Comparison of ENCODE assay signal across 22 mouse cellular contexts in the genomic region with DNA sequence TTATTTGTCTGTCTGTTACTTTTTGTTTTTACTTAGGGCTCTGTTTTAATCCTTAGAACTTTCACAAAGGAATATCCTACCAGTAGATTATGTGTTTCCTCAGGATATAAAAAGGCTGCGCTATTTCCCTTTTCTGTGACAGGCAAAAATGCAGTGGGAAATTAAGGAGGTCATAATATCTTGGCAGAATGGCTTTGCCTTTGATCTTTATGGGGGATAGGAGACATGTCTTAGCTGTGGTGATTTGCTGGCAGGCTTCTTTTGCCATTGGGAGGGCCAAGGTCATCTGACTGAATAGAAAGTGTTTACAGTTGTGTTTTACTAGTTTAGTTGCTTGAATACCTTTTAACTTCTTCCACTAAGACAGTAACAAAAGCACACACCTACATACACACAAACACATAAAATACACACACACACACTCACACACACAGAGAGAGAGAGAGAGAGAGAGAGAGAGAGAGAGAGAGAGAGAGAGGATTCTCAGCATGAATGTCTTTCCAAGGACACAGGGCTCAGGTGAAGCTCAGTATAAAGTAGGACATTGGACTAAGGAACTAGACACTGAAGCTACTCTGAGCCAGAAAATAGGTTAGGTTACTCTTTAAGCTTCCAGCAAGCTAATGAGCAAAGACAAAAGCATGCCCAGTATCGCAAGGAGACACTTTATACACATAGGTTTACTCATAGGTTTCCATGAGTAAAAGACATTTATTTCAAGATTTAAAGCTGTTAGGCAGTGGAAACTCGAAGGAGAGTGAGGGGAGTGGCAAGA. TPM values are rescaled to one million over a fixed set of nuclear protein-coding genes. Genes with fewer than 3 reads are reported as not detected.
DNase-seq lines count a peak whose midpoint lies in the region; ATAC-seq lines count a peak whose summit lies in the region.
"Had no signal": no experiment of that assay in that cellular context is flagged by ENCODE, and none has a peak within 500 bp of the region (broad histone marks: within the 10 kb centered on the region; RNA-seq: fewer than 3 reads in every experiment).

No protein-coding gene starts in this region.

- H3K9me3 ChIP-seq in midbrain, embryonic 11.5 days (ENCODE audit: control insufficient read depth, low read length): no peaks in the 10 kb centered on the region
- H3K9me3 ChIP-seq in midbrain, embryonic 10.5 days (replicated peaks): no peaks in the 10 kb centered on the region
- no peaks in the 10 kb centered on the region for H3K9me3 ChIP-seq in midbrain, embryonic 13.5 days
- H3K9me3 ChIP-seq: embryonic facial prominence, embryonic 10.5 days; midbrain, embryonic 12.5 days had no signal

- H3K27ac ChIP-seq in midbrain, embryonic 11.5 days (ENCODE audit: low read depth, low read length): no peak overlapping the region
- H3K27ac ChIP-seq in midbrain, embryonic 10.5 days (replicated peaks): no peak overlapping the region
- no peak overlapping the region for H3K27ac ChIP-seq in midbrain, embryonic 13.5 days
- H3K27ac ChIP-seq: embryonic facial prominence, embryonic 10.5 days; midbrain, embryonic 12.5 days; stomach, postnatal 0 days had no signal

- DNase-seq in adrenal gland, adult 8-10 months: peak; percentile 65
- DNase-seq in adrenal gland, postnatal 25 days: no peak
- DNase-seq in midbrain, embryonic 11.5 days (ENCODE audit: low spot score, missing footprints): peak; percentile 60
- no peak for DNase-seq in midbrain, embryonic 10.5 days (ENCODE audit: low spot score)
- peak; percentile 62 for DNase-seq in kidney, postnatal 10 days
- no peak for DNase-seq in spleen, postnatal 10 days (ENCODE audit: low spot score in 2 of 2)
- no peak for DNase-seq in embryo, embryonic 10 days (ENCODE audit: low spot score)
- DNase-seq: cerebellum, adult 9-10 months; gastrocnemius, postnatal 25 days; lung, postnatal 10 days; thymus, postnatal 14 days had no signal

- H3K4me3 ChIP-seq in midbrain, embryonic 11.5 days (ENCODE audit: low read depth, low read length): no peak overlapping the region
- H3K4me3 ChIP-seq in midbrain, embryonic 10.5 days: no peak overlapping the region
- no peak overlapping the region for H3K4me3 ChIP-seq in midbrain, embryonic 13.5 days (replicated peaks)
- H3K4me3 ChIP-seq: embryonic facial prominence, embryonic 10.5 days; erythroblast, embryonic 14.5 days; midbrain, embryonic 12.5 days; myocyte had no signal

- ATAC-seq in midbrain, embryonic 11.5 days (ENCODE audit: low FRiP score): no peak
- ATAC-seq in midbrain, embryonic 13.5 days: no peak
- ATAC-seq: activated CD4-positive, CD25-positive, alpha-beta regulatory T cell, adult 4 months; forebrain, embryonic 16.5 days; inflammation-experienced regulatory T-cells, adult 6 months had no signal

- 72% methylated on average over 3 of the region's 3 CpGs for WGBS in midbrain, embryonic 11.5 days
- 72% methylated on average over 3 of the region's 3 CpGs for WGBS in midbrain, embryonic 10.5 days
- WGBS in midbrain, embryonic 13.5 days: 71% methylated on average over 3 of the region's 3 CpGs

- no peaks in the 10 kb centered on the region for H3K4me1 ChIP-seq in midbrain, embryonic 11.5 days (ENCODE audit: control insufficient read depth, insufficient read depth, low read length)
- no peaks in the 10 kb centered on the region for H3K4me1 ChIP-seq in midbrain, embryonic 10.5 days
- H3K4me1 ChIP-seq in midbrain, embryonic 13.5 days (replicated peaks): no peaks in the 10 kb centered on the region
- H3K4me1 ChIP-seq: embryonic facial prominence, embryonic 10.5 days; midbrain, embryonic 12.5 days had no signal

- no peak overlapping the region for H3K4me2 ChIP-seq in midbrain, embryonic 11.5 days
- no peak overlapping the region for H3K4me2 ChIP-seq in midbrain, embryonic 13.5 days (replicated peaks)
- H3K4me2 ChIP-seq: heart, embryonic 11.5 days; liver, embryonic 11.5 days; midbrain, embryonic 12.5 days had no signal

- H3K36me3 ChIP-seq in midbrain, embryonic 11.5 days (ENCODE audit: control insufficient read depth, insufficient read depth, low read length): no peaks in the 10 kb centered on the region
- no peaks in the 10 kb centered on the region for H3K36me3 ChIP-seq in midbrain, embryonic 10.5 days
- no peaks in the 10 kb centered on the region for H3K36me3 ChIP-seq in midbrain, embryonic 13.5 days
- H3K36me3 ChIP-seq: embryonic facial prominence, embryonic 10.5 days; midbrain, embryonic 12.5 days had no signal

- no peak overlapping the region for H3K9ac ChIP-seq in midbrain, embryonic 11.5 days (ENCODE audit: low read length)
- no peak overlapping the region for H3K9ac ChIP-seq in midbrain, embryonic 13.5 days (replicated peaks)
- H3K9ac ChIP-seq: midbrain, embryonic 12.5 days had no signal

- H3K27me3 ChIP-seq in midbrain, embryonic 11.5 days (ENCODE audit: control insufficient read depth, insufficient read depth, low read length): no peaks in the 10 kb centered on the region
- no peaks in the 10 kb centered on the region for H3K27me3 ChIP-seq in midbrain, embryonic 10.5 days (ENCODE audit: low read depth, poor library complexity, severe bottlenecking)
- no peaks in the 10 kb centered on the region for H3K27me3 ChIP-seq in midbrain, embryonic 13.5 days
- H3K27me3 ChIP-seq: midbrain, embryonic 12.5 days had no signal

RNA-seq across cellular contexts. Expression of gene Tpk1, which starts 9.1 kb away (rescaled TPM):
- 10 to 100 TPM; 12.2 to 20.4 (median 18.6) TPM for total RNA-seq in adrenal gland, adult 8-10 months (2022)
- total RNA-seq in adrenal gland, postnatal 25 days (2021): 16.8 and 18.5 TPM in 2 replicates
- 4.9 and 6.0 TPM in 2 replicates for polyA plus RNA-seq in midbrain, embryonic 11.5 days (2014; fragmentation: Nextera tagmentation; extraction: Ambion mirVana)
- polyA plus RNA-seq in midbrain, embryonic 10.5 days (2016; fragmentation: Nextera tagmentation; extraction: Ambion mirVana): 4.6 and 4.7 TPM in 2 replicates
- polyA plus RNA-seq in midbrain, embryonic 13.5 days (2015; fragmentation: Nextera tagmentation; extraction: Ambion mirVana): 5.3 and 5.8 TPM in 2 replicates

Comparison
In these comparisons a context has a peak if more than half of its experiments do, and no peak if none do; other contexts are left out.
1. DNase-seq: peak in adrenal gland, adult 8-10 months (single experiment), midbrain, embryonic 11.5 days (single experiment) and kidney, postnatal 10 days (single experiment); none in adrenal gland, postnatal 25 days (single experiment), midbrain, embryonic 10.5 days (single experiment), spleen, postnatal 10 days (0 of 2) and embryo, embryonic 10 days (single experiment).